Mouse (Mus musculus) heart, embryonic 11.5 days (tissue): ENCODE results near the gene B9d2. TPM values are rescaled to one million over a fixed set of nuclear protein-coding genes. Genes with fewer than 3 reads are reported as not detected.
A peak's percentile ranks its signal among the peaks of the same experiment; 100 is the strongest.

ENCODE experiments used
- ATAC-seq: fragments of 200-750 bp; cut with Nextera tagmentation; replicated peaks from 2 replicates; pipeline ENCODE4 v1.8.0; 2017; ENCODE audit warnings: moderate library complexity; ENCODE audit not compliant: insufficient number of reproducible peaks, low FRiP score, low TSS enrichment
- H3K27ac ChIP-seq: fragments of 300-500 bp; sonication (generic); 2 replicates; pipeline ENCODE4 v1.5.1; 2014; ENCODE audit warnings: mild to moderate bottlenecking, low read depth, low read length
- H3K27me3 ChIP-seq: fragments of 300-500 bp; sonication (generic); 2 replicates; pipeline ENCODE4 v1.6.1; 2014; ENCODE audit warnings: mild to moderate bottlenecking, low read length, mixed read lengths; ENCODE audit not compliant: control insufficient read depth, insufficient read depth
- H3K36me3 ChIP-seq: fragments of 300-500 bp; sonication (generic); 2 replicates; pipeline ENCODE4 v1.6.1; 2014; ENCODE audit warnings: mild to moderate bottlenecking, low read length, moderate library complexity, mixed read lengths; ENCODE audit not compliant: control insufficient read depth, insufficient read depth
- H3K4me1 ChIP-seq: fragments of 300-500 bp; sonication (generic); 2 replicates; pipeline ENCODE4 v1.6.1; 2014; ENCODE audit warnings: low read length; ENCODE audit not compliant: control insufficient read depth, insufficient read depth
- H3K4me2 ChIP-seq: fragments of 300-500 bp; sonication (generic); 2 replicates; pipeline ENCODE4 v1.6.1; 2014; ENCODE audit warnings: mild to moderate bottlenecking, moderate library complexity
- H3K4me3 ChIP-seq: fragments of 300-500 bp; sonication (generic); 2 replicates; pipeline ENCODE4 v1.5.1; 2014; ENCODE audit warnings: low read depth, low read length
- H3K9ac ChIP-seq: fragments of 300-500 bp; sonication (generic); 2 replicates; pipeline ENCODE4 v1.6.1; 2014; ENCODE audit warnings: mild to moderate bottlenecking, low read depth, low read length, moderate library complexity
- H3K9me3 ChIP-seq: fragments of 300-500 bp; sonication (generic); replicated peaks from 2 replicates; pipeline ENCODE4 v1.6.1; 2016; ENCODE audit warnings: low read length; ENCODE audit not compliant: control insufficient read depth
- WGBS: fragments of 180-500 bp; shearing (Covaris S2); extraction: QIAGEN DNeasy Blood & Tissue Kit; methylation state at CpG from one replicate; pipeline ENCODE4 v1.1.7; 2014; ENCODE audit not compliant: insufficient replicate concordance; 5-methylcytosine and 5-hydroxymethylcytosine counted together
- polyA plus RNA-seq: library from polyadenylated mRNA; unstranded; fragments of >200 nt; fragmentation: Nextera tagmentation; extraction: Ambion mirVana; gene quantifications from 2 replicates; pipeline ENCODE4 v1.2.1, GENCODE M21; 2014

The B9d2 gene
- polyA plus RNA-seq, 1 experiment from 2014 or later, result 29.5 TPM

- no peak for ATAC-seq
- H3K36me3 ChIP-seq, result peaks cover 4% of the 10 kb centered on the region; the same call in 1 of the 2 replicates
- WGBS, result 87% methylated on average over 10 of the region's 10 CpGs
These were observed 11.4 kb upstream of the B9d2 start for GRCm38 (mm10) chr7:25669158-25669557.

GRCm38 (mm10) chr7:25669631-25670030, 10.9 kb upstream of the B9d2 start:
- H3K9me3 ChIP-seq, result no peaks in the 10 kb centered on the region
- ATAC-seq, result no peak
- H3K4me1 ChIP-seq, result no peaks in the 10 kb centered on the region
- WGBS, result 77% methylated on average over 9 of the region's 9 CpGs
- H3K27me3 ChIP-seq, result peaks cover 13% of the 10 kb centered on the region
- H3K36me3 ChIP-seq, result peaks cover 2% of the 10 kb centered on the region; the same call in 1 of the 2 replicates
- H3K4me2 ChIP-seq, result no peak overlapping the region
- no peak overlapping the region for H3K4me3 ChIP-seq
- H3K27ac ChIP-seq, result no peak overlapping the region
- no peak overlapping the region for H3K9ac ChIP-seq

More at GRCm38 (mm10) chr7:25669158-25669557, 11.4 kb upstream of the B9d2 start:
- Histone ChIP-seq H3K9me3 (no peaks in the 10 kb centered on the region), H3K27me3 (peaks cover 8% of the 10 kb centered on the region), H3K4me1 (no peaks in the 10 kb centered on the region), H3K9ac (no peak overlapping the region), H3K4me3 (no peak overlapping the region), H3K27ac (no peak overlapping the region), H3K4me2 (no peak overlapping the region)

- Histone ChIP-seq H3K4me2 (no peak overlapping the region), H3K27me3 (peaks cover 18% of the 10 kb centered on the region), H3K9me3 (no peaks in the 10 kb centered on the region), H3K4me3 (no peak overlapping the region), H3K36me3 (peaks cover 2% of the 10 kb centered on the region; the same call in 1 of the 2 replicates), H3K9ac (no peak overlapping the region), H3K27ac (no peak overlapping the region), H3K4me1 (peaks cover 4% of the 10 kb centered on the region; the same call in 1 of the 2 replicates)
- ATAC-seq, result no peak
- WGBS, result 87% methylated on average over 4 of the region's 4 CpGs
These were observed 10.5 kb upstream of the B9d2 start for GRCm38 (mm10) chr7:25670096-25670495.

- H3K36me3 ChIP-seq, result peaks cover 2% of the 10 kb centered on the region; the same call in 1 of the 2 replicates
- H3K4me1 ChIP-seq, result peaks cover 7% of the 10 kb centered on the region; the same call in 1 of the 2 replicates
- H3K4me2 ChIP-seq, result no peak overlapping the region
- H3K27ac ChIP-seq, result no peak overlapping the region
- H3K9me3 ChIP-seq, result no peaks in the 10 kb centered on the region
- ATAC-seq, result no peak
- no peak overlapping the region for H3K9ac ChIP-seq
- WGBS, result 60% methylated on average over 2 of the region's 2 CpGs
- H3K4me3 ChIP-seq, result no peak overlapping the region
- peaks cover 32% of the 10 kb centered on the region for H3K27me3 ChIP-seq
These were observed 8.9 kb upstream of the B9d2 start for GRCm38 (mm10) chr7:25671686-25672085.

- H3K27ac ChIP-seq, result no peak overlapping the region
- 50% methylated on average over 4 of the region's 4 CpGs for WGBS
- H3K4me3 ChIP-seq, result no peak overlapping the region
- H3K27me3 ChIP-seq, result peaks cover 34% of the 10 kb centered on the region
- no peak overlapping the region for H3K9ac ChIP-seq
- no peak for ATAC-seq
- H3K9me3 ChIP-seq, result no peaks in the 10 kb centered on the region
- H3K4me2 ChIP-seq, result no peak overlapping the region
- H3K4me1 ChIP-seq, result peaks cover 7% of the 10 kb centered on the region; the same call in 1 of the 2 replicates
- H3K36me3 ChIP-seq, result peaks cover 2% of the 10 kb centered on the region; the same call in 1 of the 2 replicates
These were observed 8.1 kb upstream of the B9d2 start for GRCm38 (mm10) chr7:25672442-25672841.

- no peak overlapping the region for H3K9ac ChIP-seq
- no peak for ATAC-seq
- H3K27ac ChIP-seq, result no peak overlapping the region
- peak overlapping the region; percentile 65 for H3K4me2 ChIP-seq
- H3K27me3 ChIP-seq, result peaks cover 34% of the 10 kb centered on the region
- no peaks in the 10 kb centered on the region for H3K9me3 ChIP-seq
- no peaks in the 10 kb centered on the region for H3K36me3 ChIP-seq
- peaks cover 7% of the 10 kb centered on the region; the same call in 1 of the 2 replicates for H3K4me1 ChIP-seq
- no peak overlapping the region for H3K4me3 ChIP-seq
- 27% methylated on average over 9 of the region's 9 CpGs for WGBS
These were observed 6.3 kb upstream of the B9d2 start for GRCm38 (mm10) chr7:25674297-25674696.

- Histone ChIP-seq H3K4me3 (peak within 1 kb of the TSS; percentile 41), H3K27me3 (peaks cover 34% of the 10 kb centered on the region), H3K4me1 (peaks cover 7% of the 10 kb centered on the region; the same call in 1 of the 2 replicates), H3K36me3 (no peaks in the 10 kb centered on the region), H3K4me2 (peak within 1 kb of the TSS; percentile 65), H3K27ac (no peak within 1 kb of the TSS), H3K9me3 (no peaks in the 10 kb centered on the region), H3K9ac (peak within 1 kb of the TSS; percentile 54)
- no peak for ATAC-seq
- 3% methylated on average over 29 of the region's 29 CpGs for WGBS
These were observed 5.8 kb upstream of the B9d2 start, which contains the start of gene Tmem91 for GRCm38 (mm10) chr7:25674719-25675300. TSS of gene Tmem91 (minus strand) at chr7:25675166.

GRCm38 (mm10) chr7:25675405-25675804, 5.2 kb upstream of the B9d2 start:
- Histone ChIP-seq H3K4me3 (no peak overlapping the region), H3K27me3 (peaks cover 34% of the 10 kb centered on the region), H3K4me1 (peaks cover 7% of the 10 kb centered on the region; the same call in 1 of the 2 replicates), H3K27ac (no peak overlapping the region), H3K4me2 (peak overlapping the region; percentile 65; the same call in 1 of the 2 replicates), H3K9ac (no peak overlapping the region), H3K9me3 (no peaks in the 10 kb centered on the region), H3K36me3 (no peaks in the 10 kb centered on the region)
- 38% methylated on average over 6 of the region's 6 CpGs for WGBS
- ATAC-seq, result no peak
